Mouse (Mus musculus) left cerebral cortex, postnatal 14 days (tissue): ENCODE measurements around the gene Ebf4. TPM values are rescaled to one million over a fixed set of nuclear protein-coding genes. Genes with fewer than 3 reads are reported as not detected.
A peak's percentile ranks its signal among the peaks of the same experiment; 100 is the strongest.

Source experiments
- DNase-seq, 2 experiments: peaks; one replicate each; pipeline ENCODE4 v3.0.0; 2021 to 2022; ENCODE audit warnings: low spot score in 2 of 2, mixed read lengths in 1 of 2
- intact Hi-C: fragments of 180-260 bp; cut with DNase I; formaldehyde crosslinking; loops from one replicate; pipeline ENCODE4 v1.15.1; 2025
- total RNA-seq, 2 experiments: library from RNA; stranded (reverse); gene quantifications; 2 replicates each; pipeline ENCODE4 v1.2.3; 2021

The Ebf4 gene
- total RNA-seq, 2 experiments from 2014 or later, result 9.1 to 11.7 TPM

- intact Hi-C loops, result loop anchor here (10.0 kb wide), 1 partner anchor 232 kb away; no protein-coding TSS in a partner anchor
These were observed 2.0 kb upstream of the Ebf4 start for GRCm38 (mm10) chr2:130293009-130293408.

GRCm38 (mm10) chr2:130293486-130293885, 1.5 kb upstream of the Ebf4 start:
- intact Hi-C loops, result loop anchor here (10.0 kb wide), 1 partner anchor 231 kb away; no protein-coding TSS in a partner anchor
- no peak for DNase-seq

More at GRCm38 (mm10) chr2:130293009-130293408, 2.0 kb upstream of the Ebf4 start:
- DNase-seq, result no peak

- no peak for DNase-seq
- intact Hi-C loops, result loop anchor here (10.0 kb wide), 1 partner anchor 230 kb away; no protein-coding TSS in a partner anchor
These were observed 592 bp upstream of the Ebf4 start for GRCm38 (mm10) chr2:130294218-130294935.

- DNase-seq, result peak in 1 of 2 experiments; percentile 52
- intact Hi-C loops, result loop anchor here (10.0 kb wide), 1 partner anchor 229 kb away; no protein-coding TSS in a partner anchor
These were observed 563 bp downstream of the Ebf4 start for GRCm38 (mm10) chr2:130295331-130296133.

- intact Hi-C loops, result loop anchor here (10.0 kb wide), 1 partner anchor 229 kb away; no protein-coding TSS in a partner anchor
- no peak for DNase-seq
These were observed 1.3 kb downstream of the Ebf4 start for GRCm38 (mm10) chr2:130296134-130296745.

GRCm38 (mm10) chr2:130297580-130297979, 2.6 kb downstream of the Ebf4 start:
- DNase-seq, result no peak
- intact Hi-C loops, result loop anchor here (10.0 kb wide), 1 partner anchor 227 kb away; no protein-coding TSS in a partner anchor

- DNase-seq, result no peak
- intact Hi-C loops, result no loop called here
These were observed 8.0 kb downstream of the Ebf4 start for GRCm38 (mm10) chr2:130303014-130303413.

- DNase-seq, result no peak
- intact Hi-C loops, result no loop called here
These were observed 32.1 kb downstream of the Ebf4 start for GRCm38 (mm10) chr2:130327057-130327456.

- no peak for DNase-seq
- intact Hi-C loops, result no loop called here
These were observed 34.5 kb downstream of the Ebf4 start for GRCm38 (mm10) chr2:130329502-130329901.

GRCm38 (mm10) chr2:130335112-130335511, 40.1 kb downstream of the Ebf4 start:
- no peak for DNase-seq
- intact Hi-C loops, result no loop called here

- no peak for DNase-seq
- intact Hi-C loops, result no loop called here
These were observed 45.7 kb downstream of the Ebf4 start for GRCm38 (mm10) chr2:130340464-130341219.

- intact Hi-C loops, result no loop called here
- DNase-seq, result no peak
These were observed 46.2 kb downstream of the Ebf4 start for GRCm38 (mm10) chr2:130341220-130341580.

GRCm38 (mm10) chr2:130350376-130350775, 55.4 kb downstream of the Ebf4 start:
- no peak for DNase-seq
- intact Hi-C loops, result no loop called here

- peak in 1 of 2 experiments; percentile 19 for DNase-seq
- intact Hi-C loops, result no loop called here
These were observed 56.9 kb downstream of the Ebf4 start for GRCm38 (mm10) chr2:130351758-130352339.

- intact Hi-C loops, result no loop called here
- no peak for DNase-seq
These were observed 58.4 kb downstream of the Ebf4 start for GRCm38 (mm10) chr2:130353411-130353810.

- intact Hi-C loops, result no loop called here
- DNase-seq, result no peak
These were observed 58.9 kb downstream of the Ebf4 start for GRCm38 (mm10) chr2:130353889-130354288.

- DNase-seq, result no peak
- intact Hi-C loops, result no loop called here
These were observed 62.6 kb downstream of the Ebf4 start for GRCm38 (mm10) chr2:130357551-130357950.

- intact Hi-C loops, result no loop called here
- no peak for DNase-seq
These were observed 63.9 kb downstream of the Ebf4 start for GRCm38 (mm10) chr2:130358852-130359251.
